Mouse (Mus musculus): ENCODE results near the gene Ttc28. TPM values are rescaled to one million over a fixed set of nuclear protein-coding genes. Genes with fewer than 3 reads are reported as not detected.

Ttc28 gene
- polyA plus RNA-seq, 1 experiment from 2014 or later: 5.8 TPM

GRCm38 (mm10) chr5:111317526-111317925 is 437.9 kb downstream of the Ttc28 start:
- WGBS: 76% methylated on average over 3 of the region's 3 CpGs
- Histone ChIP-seq H3K36me3 (ENCODE audit: control insufficient read depth, insufficient read depth) (no peaks in the 10 kb centered on the region), H3K27ac (ENCODE audit: low read length) (no peak overlapping the region), H3K9ac (ENCODE audit: low read length) (no peak overlapping the region), H3K27me3 (ENCODE audit: control insufficient read depth, insufficient read depth, low read length) (no peaks in the 10 kb centered on the region), H3K9me3 (replicated peaks; ENCODE audit: control insufficient read depth, low read length) (peaks cover 12% of the 10 kb centered on the region), H3K4me3 (ENCODE audit: low read length) (no peak overlapping the region), H3K4me2 (ENCODE audit: low read depth, low read length) (no peak overlapping the region), H3K4me1 (ENCODE audit: control insufficient read depth, insufficient read depth, low read length) (no peaks in the 10 kb centered on the region)
- ATAC-seq (replicated peaks; ENCODE audit: extremely low read depth, insufficient read depth, low FRiP score): no peak

GRCm38 (mm10) chr5:111318946-111319345 is 439.3 kb downstream of the Ttc28 start:
- 42% methylated on average over 1 of the region's 1 CpGs for WGBS
- Histone ChIP-seq H3K27me3 (ENCODE audit: control insufficient read depth, insufficient read depth, low read length) (no peaks in the 10 kb centered on the region), H3K27ac (ENCODE audit: low read length) (no peak overlapping the region), H3K4me1 (ENCODE audit: control insufficient read depth, insufficient read depth, low read length) (no peaks in the 10 kb centered on the region), H3K4me2 (ENCODE audit: low read depth, low read length) (no peak overlapping the region), H3K9ac (ENCODE audit: low read length) (no peak overlapping the region), H3K36me3 (ENCODE audit: control insufficient read depth, insufficient read depth) (no peaks in the 10 kb centered on the region), H3K4me3 (ENCODE audit: low read length) (no peak overlapping the region), H3K9me3 (replicated peaks; ENCODE audit: control insufficient read depth, low read length) (peaks cover under 1% of the 10 kb centered on the region)
- ATAC-seq (replicated peaks; ENCODE audit: extremely low read depth, insufficient read depth, low FRiP score): no peak

GRCm38 (mm10) chr5:111325813-111326212 is 446.2 kb downstream of the Ttc28 start:
- Histone ChIP-seq H3K9ac (ENCODE audit: low read length) (no peak overlapping the region), H3K4me3 (ENCODE audit: low read length) (no peak overlapping the region), H3K27me3 (ENCODE audit: control insufficient read depth, insufficient read depth, low read length) (no peaks in the 10 kb centered on the region), H3K4me1 (ENCODE audit: control insufficient read depth, insufficient read depth, low read length) (peaks cover 4% of the 10 kb centered on the region; the same call in 1 of the 2 replicates), H3K9me3 (replicated peaks; ENCODE audit: control insufficient read depth, low read length) (no peaks in the 10 kb centered on the region; the same call in 1 of the 2 replicates), H3K27ac (ENCODE audit: low read length) (no peak overlapping the region), H3K4me2 (ENCODE audit: low read depth, low read length) (no peak overlapping the region), H3K36me3 (ENCODE audit: control insufficient read depth, insufficient read depth) (no peaks in the 10 kb centered on the region)
- no peak for ATAC-seq (replicated peaks; ENCODE audit: extremely low read depth, insufficient read depth, low FRiP score)
- WGBS: 14% methylated on average over 1 of the region's 1 CpGs

GRCm38 (mm10) chr5:111327420-111327819 is 447.8 kb downstream of the Ttc28 start:
- Histone ChIP-seq H3K4me2 (ENCODE audit: low read depth, low read length) (no peak overlapping the region), H3K27me3 (ENCODE audit: control insufficient read depth, insufficient read depth, low read length) (no peaks in the 10 kb centered on the region), H3K27ac (ENCODE audit: low read length) (no peak overlapping the region), H3K36me3 (ENCODE audit: control insufficient read depth, insufficient read depth) (no peaks in the 10 kb centered on the region), H3K4me3 (ENCODE audit: low read length) (no peak overlapping the region), H3K9ac (ENCODE audit: low read length) (no peak overlapping the region), H3K4me1 (ENCODE audit: control insufficient read depth, insufficient read depth, low read length) (peaks cover 12% of the 10 kb centered on the region), H3K9me3 (replicated peaks; ENCODE audit: control insufficient read depth, low read length) (no peaks in the 10 kb centered on the region; the same call in 1 of the 2 replicates)
- 59% methylated on average over 7 of the region's 7 CpGs for WGBS
- ATAC-seq (replicated peaks; ENCODE audit: extremely low read depth, insufficient read depth, low FRiP score): no peak

GRCm38 (mm10) chr5:111329782-111330416 is 450.3 kb downstream of the Ttc28 start:
- peak; percentile 21 for ATAC-seq (replicated peaks; ENCODE audit: extremely low read depth, insufficient read depth, low FRiP score)
- peak overlapping the region; percentile 83 for H3K27ac ChIP-seq (ENCODE audit: low read length)
- H3K36me3 ChIP-seq (ENCODE audit: control insufficient read depth, insufficient read depth): peaks cover 8% of the 10 kb centered on the region; the same call in 1 of the 2 replicates
- no peaks in the 10 kb centered on the region for H3K27me3 ChIP-seq (ENCODE audit: control insufficient read depth, insufficient read depth, low read length)
- H3K9me3 ChIP-seq (replicated peaks; ENCODE audit: control insufficient read depth, low read length): no peaks in the 10 kb centered on the region; the same call in 1 of the 2 replicates
- peak overlapping the region; percentile 62 for H3K4me2 ChIP-seq (ENCODE audit: low read depth, low read length)
- H3K9ac ChIP-seq (ENCODE audit: low read length): peak overlapping the region; percentile 77
- peaks cover 14% of the 10 kb centered on the region for H3K4me1 ChIP-seq (ENCODE audit: control insufficient read depth, insufficient read depth, low read length)
- WGBS: 21% methylated on average over 10 of the region's 10 CpGs
- H3K4me3 ChIP-seq (ENCODE audit: low read length): peak overlapping the region; percentile 76

GRCm38 (mm10) chr5:111330417-111331098 is 451.0 kb downstream of the Ttc28 start, which contains the start of gene Pitpnb:
Pitpnb (plus strand) TSS chr5:111330763.
- H3K27me3 ChIP-seq (ENCODE audit: control insufficient read depth, insufficient read depth, low read length): no peaks in the 10 kb centered on the region

GRCm38 (mm10) chr5:111331099-111331435 is 451.5 kb downstream of the Ttc28 start:
- peak overlapping the region; percentile 88 for H3K9ac ChIP-seq (ENCODE audit: low read length)
- H3K36me3 ChIP-seq (ENCODE audit: control insufficient read depth, insufficient read depth): peaks cover 12% of the 10 kb centered on the region; the same call in 1 of the 2 replicates
- H3K4me1 ChIP-seq (ENCODE audit: control insufficient read depth, insufficient read depth, low read length): peaks cover 14% of the 10 kb centered on the region
- under 1% methylated on average over 14 of the region's 14 CpGs for WGBS
- no peaks in the 10 kb centered on the region for H3K9me3 ChIP-seq (replicated peaks; ENCODE audit: control insufficient read depth, low read length)
- peak overlapping the region; percentile 76 for H3K4me3 ChIP-seq (ENCODE audit: low read length)
- peak overlapping the region; percentile 76 for H3K4me2 ChIP-seq (ENCODE audit: low read depth, low read length)
- H3K27me3 ChIP-seq (ENCODE audit: control insufficient read depth, insufficient read depth, low read length): no peaks in the 10 kb centered on the region
- ATAC-seq (replicated peaks; ENCODE audit: extremely low read depth, insufficient read depth, low FRiP score): no peak
- peak overlapping the region; percentile 58; the same call in 1 of the 2 replicates for H3K27ac ChIP-seq (ENCODE audit: low read length)

More at GRCm38 (mm10) chr5:111330417-111331098, 451.0 kb downstream of the Ttc28 start, which contains the start of gene Pitpnb:
- Histone ChIP-seq H3K4me1 (ENCODE audit: control insufficient read depth, insufficient read depth, low read length) (peaks cover 14% of the 10 kb centered on the region), H3K27ac (ENCODE audit: low read length) (peak within 1 kb of the TSS; percentile 83), H3K9ac (ENCODE audit: low read length) (peak within 1 kb of the TSS; percentile 88), H3K9me3 (replicated peaks; ENCODE audit: control insufficient read depth, low read length) (no peaks in the 10 kb centered on the region; the same call in 1 of the 2 replicates), H3K4me2 (ENCODE audit: low read depth, low read length) (peak within 1 kb of the TSS; percentile 76), H3K4me3 (ENCODE audit: low read length) (peak within 1 kb of the TSS; percentile 76), H3K36me3 (ENCODE audit: control insufficient read depth, insufficient read depth) (peaks cover 10% of the 10 kb centered on the region; the same call in 1 of the 2 replicates)
- ATAC-seq (replicated peaks; ENCODE audit: extremely low read depth, insufficient read depth, low FRiP score): peak; percentile 99
- WGBS: under 1% methylated on average over 78 of the region's 78 CpGs

GRCm38 (mm10) chr5:111335939-111336691 is 456.5 kb downstream of the Ttc28 start:
- Histone ChIP-seq H3K4me3 (ENCODE audit: low read length) (no peak overlapping the region), H3K9me3 (replicated peaks; ENCODE audit: control insufficient read depth, low read length) (no peaks in the 10 kb centered on the region), H3K4me2 (ENCODE audit: low read depth, low read length) (no peak overlapping the region), H3K4me1 (ENCODE audit: control insufficient read depth, insufficient read depth, low read length) (peaks cover 10% of the 10 kb centered on the region), H3K36me3 (ENCODE audit: control insufficient read depth, insufficient read depth) (peaks cover 25% of the 10 kb centered on the region), H3K9ac (ENCODE audit: low read length) (no peak overlapping the region), H3K27me3 (ENCODE audit: control insufficient read depth, insufficient read depth, low read length) (no peaks in the 10 kb centered on the region), H3K27ac (ENCODE audit: low read length) (no peak overlapping the region)
- no peak for ATAC-seq (replicated peaks; ENCODE audit: extremely low read depth, insufficient read depth, low FRiP score)
- 63% methylated on average over 8 of the region's 8 CpGs for WGBS
